Mouse (Mus musculus) cerebellum, adult 18-20 months (tissue): Measurements from ENCODE around the gene Bri3.
"Not testable (repeated sequence)": the region's sequence is repeated elsewhere in the genome, so short reads cannot be mapped to it uniquely, and the experiment has no call there.

Source experiments
- DNase-seq, 2 experiments: peaks; one replicate each; pipeline ENCODE4 v3.0.0; 2021

Bri3 gene

GRCm38 (mm10) chr5:144303071-144303470 lies 58.8 kb downstream of the Bri3 start:
- DNase-seq, result no peak

DNA sequence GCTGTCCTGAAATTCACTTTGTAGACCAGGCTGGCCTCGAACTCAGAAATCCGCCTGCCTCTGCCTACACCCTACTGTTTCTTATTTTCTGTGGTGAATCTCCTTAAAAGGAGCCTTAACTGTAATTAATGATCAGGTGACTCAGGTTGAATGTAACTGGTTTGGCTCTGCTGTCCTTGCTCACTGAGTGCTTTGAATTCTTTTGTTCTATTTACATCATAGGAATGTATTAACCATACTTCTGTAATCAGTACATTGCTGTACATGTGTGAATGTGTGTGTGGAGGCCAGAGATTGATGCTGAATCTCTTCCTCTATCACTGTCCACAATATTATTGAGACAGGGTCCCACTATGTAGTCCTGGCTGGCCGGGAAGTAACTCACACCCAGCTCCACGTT lies 64.7 kb downstream of the Bri3 start:
- DNase-seq, result no peak

DNA sequence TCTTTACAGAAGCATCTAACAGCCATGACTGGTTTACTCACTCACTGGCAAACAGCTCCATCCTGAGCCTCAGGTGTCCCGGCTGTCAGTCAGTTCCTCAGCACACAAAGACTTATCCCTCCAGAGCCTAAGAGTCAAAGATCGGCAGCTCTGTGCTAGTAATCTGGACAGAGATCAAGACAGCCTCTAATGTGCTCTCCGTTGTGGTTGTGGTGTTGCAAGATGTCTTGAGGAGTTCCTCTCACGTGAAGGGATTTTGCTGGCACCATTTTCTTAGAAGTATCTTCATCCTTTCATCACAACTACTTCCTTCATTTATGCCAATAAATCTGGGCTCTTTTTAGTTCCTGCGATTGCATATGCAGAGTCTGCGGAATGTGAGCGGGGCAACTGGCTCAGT lies 67.9 kb downstream of the Bri3 start:
- no peak for DNase-seq

- no peak for DNase-seq
Measured at GRCm38 (mm10) chr5:144313335-144313734, 69.1 kb downstream of the Bri3 start.

- no peak for DNase-seq
Measured at GRCm38 (mm10) chr5:144314731-144315494, 70.7 kb downstream of the Bri3 start.

- no peak for DNase-seq
Measured at GRCm38 (mm10) chr5:144316442-144316841, 72.2 kb downstream of the Bri3 start.

DNA sequence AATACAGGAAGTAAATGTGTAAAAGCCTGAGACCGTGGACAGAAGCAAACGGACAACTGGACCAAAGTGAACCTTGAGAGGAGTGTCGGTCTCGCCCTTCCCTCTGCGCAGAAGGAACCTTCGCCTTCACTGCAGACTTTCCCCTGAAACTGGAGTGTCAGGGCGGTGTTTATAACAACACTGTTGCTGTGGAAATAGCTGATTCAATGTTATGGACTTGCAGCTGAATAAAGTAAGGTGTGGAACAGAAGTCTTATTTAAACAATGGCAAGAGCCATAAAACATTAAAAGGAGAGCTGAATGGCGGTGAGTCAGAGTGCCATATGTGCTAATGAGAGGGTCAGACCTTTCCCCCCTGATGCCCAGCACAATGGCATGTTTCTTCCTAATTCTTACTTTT lies 73.2 kb downstream of the Bri3 start:
- DNase-seq, result no peak

- DNase-seq, result peak in 1 of 2 experiments; percentile 8
Measured at GRCm38 (mm10) chr5:144318286-144318685, 74.0 kb downstream of the Bri3 start.

- no peak for DNase-seq
Measured at GRCm38 (mm10) chr5:144321681-144322080, 77.4 kb downstream of the Bri3 start.

GRCm38 (mm10) chr5:144322717-144323116 lies 78.5 kb downstream of the Bri3 start:
- no peak for DNase-seq

GRCm38 (mm10) chr5:144334010-144334409 lies 89.8 kb downstream of the Bri3 start:
- no peak for DNase-seq

DNA sequence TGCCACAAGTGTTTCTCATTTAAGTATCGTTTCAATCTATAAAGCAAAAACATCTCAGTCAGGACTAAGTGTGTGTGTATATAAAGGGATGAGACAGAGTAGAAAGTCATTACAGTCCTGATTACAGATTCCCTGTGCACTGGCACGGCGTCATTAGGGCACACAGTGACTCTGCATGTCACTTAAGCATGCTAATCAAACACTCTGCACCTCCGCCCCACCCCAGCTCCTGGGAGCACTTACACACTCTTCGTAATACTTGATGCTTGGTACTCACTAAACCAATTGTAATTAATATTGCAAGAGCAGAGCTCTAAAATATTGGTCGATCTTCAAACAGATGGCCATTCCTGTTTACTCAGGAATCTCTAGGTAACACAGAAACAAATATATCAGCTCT lies 91.1 kb downstream of the Bri3 start:
- DNase-seq, result not testable (repeated sequence)

DNA sequence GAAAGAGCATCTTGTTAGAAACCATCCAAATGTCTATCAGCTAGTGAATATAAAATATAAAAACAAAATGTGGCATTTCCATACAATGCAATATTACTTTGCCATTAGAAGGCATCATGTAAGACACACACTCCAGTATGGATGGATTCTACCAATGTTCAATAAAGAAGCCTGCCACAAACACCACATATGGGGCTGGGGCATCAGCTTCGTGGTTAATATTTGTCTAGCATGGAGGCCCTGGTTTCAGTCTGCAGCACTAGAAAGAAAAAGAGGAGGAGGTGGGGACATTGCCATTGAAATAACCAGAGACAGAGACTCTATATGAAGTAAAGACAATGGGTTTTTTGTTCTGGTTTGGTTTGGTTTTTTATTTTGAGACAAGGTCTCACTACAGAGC lies 94.5 kb downstream of the Bri3 start:
- no peak for DNase-seq

- DNase-seq, result no peak
Measured at GRCm38 (mm10) chr5:144341085-144341484, 96.8 kb downstream of the Bri3 start.

- no peak for DNase-seq
Measured at GRCm38 (mm10) chr5:144344592-144344991, 100.4 kb downstream of the Bri3 start.

GRCm38 (mm10) chr5:144351185-144351584 lies 106.9 kb downstream of the Bri3 start:
- no peak for DNase-seq

DNA sequence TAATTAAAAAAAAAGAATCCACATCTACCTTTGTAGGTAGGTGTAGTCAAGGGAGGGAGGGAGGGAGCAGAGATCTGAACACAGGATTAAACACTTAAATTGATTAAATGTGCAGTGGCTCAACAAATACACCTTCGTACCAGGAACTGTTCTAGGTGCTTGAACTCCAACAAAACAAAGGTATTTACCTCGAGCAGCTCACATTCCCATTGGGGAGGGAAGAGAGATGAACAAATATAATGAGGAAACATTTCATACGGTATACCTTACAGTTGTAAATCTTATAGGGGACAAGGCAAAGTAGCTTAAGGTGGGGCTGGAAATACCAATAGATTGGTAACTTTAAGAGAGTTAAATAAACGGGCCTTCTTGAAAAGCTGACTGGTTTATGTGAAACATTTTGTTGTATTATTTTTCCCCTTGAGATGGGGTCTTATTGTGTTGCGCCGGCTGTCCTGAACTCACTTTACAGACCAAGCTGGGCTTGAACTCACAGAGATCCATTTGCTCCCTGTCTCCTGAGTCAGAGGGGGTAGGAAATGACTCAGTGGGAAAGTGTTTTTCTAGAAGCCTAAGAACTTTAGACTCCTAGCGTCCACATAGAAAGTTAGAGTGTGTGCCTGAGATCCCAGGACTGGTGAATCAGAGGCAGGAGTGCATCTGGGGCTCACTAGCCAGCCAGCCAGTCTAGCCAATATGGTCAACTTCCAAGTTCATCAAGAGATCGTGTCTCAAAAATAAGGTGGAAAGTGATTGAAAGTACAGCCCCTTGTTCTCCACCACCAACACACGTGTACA lies 108.2 kb downstream of the Bri3 start:
- DNase-seq, result no peak

DNA sequence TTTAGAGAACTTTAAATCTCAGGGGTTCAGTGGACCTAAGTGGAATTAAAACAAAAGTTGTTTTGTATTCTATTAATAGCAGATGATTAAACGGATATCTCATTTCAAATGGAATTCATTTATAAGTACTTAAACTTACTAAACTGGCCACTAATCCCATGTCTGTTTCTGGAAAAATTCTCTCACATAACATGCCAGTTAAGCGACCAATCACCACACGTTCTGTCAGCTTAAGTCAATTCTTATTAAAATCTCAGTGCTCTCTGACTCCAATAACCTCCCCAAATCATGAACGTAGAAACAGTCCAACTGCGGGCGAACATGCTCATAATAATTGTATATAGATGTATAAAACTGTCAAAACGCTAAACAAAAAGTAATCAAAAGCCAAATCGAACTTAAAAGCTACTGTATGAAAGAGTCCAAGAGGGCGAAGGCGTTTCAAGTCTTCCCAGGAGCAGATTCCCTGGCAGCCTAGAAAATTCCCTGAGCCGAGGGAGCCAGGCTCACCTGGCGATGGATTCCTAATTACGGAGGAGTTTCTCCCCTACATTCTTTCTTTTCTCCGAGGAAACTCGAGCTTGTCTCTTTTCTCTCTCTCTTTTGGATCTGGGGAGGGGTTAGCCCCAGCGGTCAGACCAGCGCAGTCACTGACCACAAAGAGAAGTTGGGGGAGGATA lies 112.7 kb downstream of the Bri3 start:
- DNase-seq, result no peak

GRCm38 (mm10) chr5:144357551-144357880 lies 113.3 kb downstream of the Bri3 start:
- DNase-seq, result peak; percentile 6 to 16

DNA sequence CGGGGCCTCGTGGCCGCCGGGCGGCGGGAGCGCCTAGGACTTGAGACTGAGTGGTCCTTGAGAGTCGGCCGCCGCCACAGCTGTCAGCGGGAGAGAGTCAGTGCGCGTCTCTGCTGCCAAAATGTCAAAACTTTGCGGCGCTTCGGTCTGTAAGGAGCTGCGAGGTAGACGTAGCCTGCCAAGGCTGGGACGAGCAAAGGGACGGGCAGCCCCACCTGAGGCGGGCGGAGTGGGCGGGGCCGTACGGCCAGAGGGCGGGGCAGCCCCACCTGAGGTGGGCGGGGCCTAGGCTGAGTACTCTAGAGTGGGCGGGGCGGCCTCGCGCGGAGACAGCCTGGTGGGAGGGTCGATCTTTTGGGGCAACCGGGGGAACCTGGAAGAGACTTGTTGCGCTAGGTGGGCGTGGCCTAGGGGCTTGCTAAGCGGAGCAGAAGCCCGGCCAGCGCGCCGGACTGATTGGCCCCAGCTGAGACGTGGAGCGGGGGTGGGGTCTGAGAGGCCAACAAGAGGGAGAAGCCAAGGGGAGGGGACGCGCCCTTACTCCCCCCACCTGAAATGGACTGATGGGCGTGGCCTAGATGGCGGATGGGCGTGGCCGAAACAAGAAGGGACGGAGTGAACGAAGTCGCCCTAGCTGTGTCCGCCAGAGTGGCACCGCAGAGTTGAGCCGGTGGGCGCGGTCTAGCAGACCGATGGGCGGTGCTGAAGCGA lies 113.8 kb downstream of the Bri3 start, which contains the start of gene Baiap2l1:
Gene Baiap2l1, minus strand, starts transcription at position 232 of the 711 bp plus-strand sequence.
- peak; percentile 21 to 44 for DNase-seq

- no peak for DNase-seq
Measured at GRCm38 (mm10) chr5:144358592-144358917, 114.3 kb downstream of the Bri3 start.

DNA sequence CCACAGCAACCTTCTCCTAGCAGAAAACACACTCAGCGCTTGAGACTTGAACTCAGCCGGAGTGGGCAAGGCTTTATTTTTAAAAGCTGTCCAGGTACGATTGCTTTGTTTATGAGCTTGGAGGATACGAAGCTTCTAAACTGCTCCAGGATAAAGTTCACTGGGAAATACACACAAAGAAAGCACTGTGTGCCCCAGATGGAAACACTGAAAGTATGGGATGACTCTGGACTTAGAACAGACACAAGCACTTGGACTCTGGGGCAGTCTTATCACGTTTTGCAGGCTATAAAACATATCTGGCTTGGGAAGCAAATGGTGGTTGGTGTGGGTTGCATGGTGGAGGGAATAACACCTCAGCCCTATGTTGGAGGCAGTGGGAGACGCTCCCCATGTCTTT lies 115.6 kb downstream of the Bri3 start:
- DNase-seq, result no peak

DNA sequence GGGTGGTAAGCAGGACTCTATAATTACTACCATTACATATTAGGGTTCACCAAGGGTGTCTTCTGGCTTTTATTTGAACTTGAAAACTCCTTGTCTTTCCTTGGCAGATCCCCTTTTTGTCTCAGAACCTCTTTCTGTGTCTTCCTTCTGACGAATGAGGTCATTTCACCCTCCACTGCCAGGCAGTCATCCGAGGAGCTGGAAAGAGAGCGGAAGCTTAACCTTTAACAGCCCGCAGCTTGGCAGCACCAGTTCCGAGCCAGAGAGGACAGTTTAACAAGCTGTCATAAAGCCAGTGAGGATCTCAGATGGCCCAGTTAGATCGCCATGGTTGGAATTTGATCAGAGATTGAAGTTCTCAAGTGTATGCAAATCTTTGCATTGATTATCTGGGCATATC lies 116.1 kb downstream of the Bri3 start:
- DNase-seq, result no peak
